Mouse (Mus musculus): ENCODE measurements around the gene Aco2. TPM values are rescaled to one million over a fixed set of nuclear protein-coding genes. Genes with fewer than 3 reads are reported as not detected.
A peak's percentile ranks its signal among the peaks of the same experiment; 100 is the strongest.

Gene Aco2
- polyA plus RNA-seq, 1 experiment, result 205 TPM

GRCm38 (mm10) chr15:81939774-81940173 is 67.7 kb downstream of the Aco2 start:
- TF ChIP-seq GATA1 (IDR thresholded peaks at IDR 0.05; ENCODE audit: low read length), result no peak

GRCm38 (mm10) chr15:81940219-81940618 is 68.1 kb downstream of the Aco2 start:
- TF ChIP-seq GATA1 (IDR thresholded peaks at IDR 0.05; ENCODE audit: low read length), result no peak

- no peak for TF ChIP-seq GATA1 (IDR thresholded peaks at IDR 0.05; ENCODE audit: low read length)
These were observed 68.9 kb downstream of the Aco2 start for GRCm38 (mm10) chr15:81941010-81941409.

- TF ChIP-seq GATA1 (IDR thresholded peaks at IDR 0.05; ENCODE audit: low read length), result no peak
These were observed 71.2 kb downstream of the Aco2 start for GRCm38 (mm10) chr15:81943176-81943749.

GRCm38 (mm10) chr15:81949076-81949475 is 77.0 kb downstream of the Aco2 start:
- no peak for TF ChIP-seq GATA1 (IDR thresholded peaks at IDR 0.05; ENCODE audit: low read length)

GRCm38 (mm10) chr15:81949476-81950131 is 77.5 kb downstream of the Aco2 start:
- TF ChIP-seq GATA1 (IDR thresholded peaks at IDR 0.05; ENCODE audit: low read length), result no peak

- no peak for TF ChIP-seq GATA1 (IDR thresholded peaks at IDR 0.05; ENCODE audit: low read length)
These were observed 78.6 kb downstream of the Aco2 start for GRCm38 (mm10) chr15:81950716-81951115.

GRCm38 (mm10) chr15:81951159-81951558 is 79.0 kb downstream of the Aco2 start:
- no peak for TF ChIP-seq GATA1 (IDR thresholded peaks at IDR 0.05; ENCODE audit: low read length)

- no peak for TF ChIP-seq GATA1 (IDR thresholded peaks at IDR 0.05; ENCODE audit: low read length)
These were observed 80.2 kb downstream of the Aco2 start for GRCm38 (mm10) chr15:81952310-81952709.

GRCm38 (mm10) chr15:81954151-81954583 is 82.1 kb downstream of the Aco2 start:
- no peak for TF ChIP-seq GATA1 (IDR thresholded peaks at IDR 0.05; ENCODE audit: low read length)

- no peak for TF ChIP-seq GATA1 (IDR thresholded peaks at IDR 0.05; ENCODE audit: low read length)
These were observed 82.6 kb downstream of the Aco2 start for GRCm38 (mm10) chr15:81954716-81955115.

GRCm38 (mm10) chr15:81955414-81955813 is 83.3 kb downstream of the Aco2 start:
- TF ChIP-seq GATA1 (IDR thresholded peaks at IDR 0.05; ENCODE audit: low read length), result no peak

- no peak for TF ChIP-seq GATA1 (IDR thresholded peaks at IDR 0.05; ENCODE audit: low read length)
These were observed 84.3 kb downstream of the Aco2 start for GRCm38 (mm10) chr15:81956457-81956856.

- TF ChIP-seq GATA1 (IDR thresholded peaks at IDR 0.05; ENCODE audit: low read length), result no peak
These were observed 85.5 kb downstream of the Aco2 start for GRCm38 (mm10) chr15:81957598-81957997.

GRCm38 (mm10) chr15:81958906-81959305 is 86.8 kb downstream of the Aco2 start:
- TF ChIP-seq GATA1 (IDR thresholded peaks at IDR 0.05; ENCODE audit: low read length), result peak; percentile 30

GRCm38 (mm10) chr15:81960171-81961077 is 88.3 kb downstream of the Aco2 start, which contains the start of gene Pmm1:
TSS of gene Pmm1 (minus strand) at chr15:81960930.
- TF ChIP-seq GATA1 (IDR thresholded peaks at IDR 0.05; ENCODE audit: low read length), result no peak
